Mouse (Mus musculus): ENCODE measurements at regions not wholly inside any gene's neighbourhood (a gene's known extent, or its start where the extent isn't known, plus 50 kb on each side); places are given as distances from the start of the nearest gene placed in this dataset.
A peak's percentile ranks its signal among the peaks of the same experiment; 100 is the strongest.
"Not testable (repeated sequence)": the region's sequence is repeated elsewhere in the genome, so short reads cannot be mapped to it uniquely, and the experiment has no call there.

GRCm38 (mm10) chr5:64691406-64692100 is 111.6 kb upstream of the Klf3 start:
- Histone ChIP-seq H3K36me3 (ENCODE audit: control insufficient read depth, insufficient read depth, low read length, poor library complexity, severe bottlenecking) (no peaks in the 10 kb centered on the region), H3K27me3 (ENCODE audit: control insufficient read depth, insufficient read depth, low read length, poor library complexity, severe bottlenecking) (no peaks in the 10 kb centered on the region; the same call in 1 of the 2 replicates)
- no peak for DNase-seq (ENCODE audit: low read depth, low spot score)

DNA sequence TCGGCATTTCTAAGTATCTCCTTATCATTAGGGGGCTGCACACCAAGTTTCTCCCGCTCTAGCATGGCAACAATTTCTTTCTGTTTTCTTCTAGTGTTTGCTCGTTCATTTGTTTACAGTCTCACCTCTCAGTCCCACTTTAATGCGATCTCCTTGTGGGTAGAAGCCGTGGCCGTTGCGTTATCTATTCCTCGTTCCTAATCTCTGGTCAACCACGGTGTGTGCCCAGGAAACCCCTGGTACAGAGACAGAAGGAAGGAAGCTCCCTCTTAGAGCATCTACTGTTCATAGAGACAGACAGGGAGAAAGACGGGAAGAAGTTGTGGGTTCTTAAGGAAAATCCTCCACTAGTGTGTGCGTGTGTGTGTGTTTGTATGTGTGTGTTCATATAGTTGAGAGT is 110.9 kb upstream of the Klf3 start:
- Histone ChIP-seq H3K36me3 (ENCODE audit: control insufficient read depth, insufficient read depth, low read length, poor library complexity, severe bottlenecking) (no peaks in the 10 kb centered on the region), H3K27me3 (ENCODE audit: control insufficient read depth, insufficient read depth, low read length, poor library complexity, severe bottlenecking) (no peaks in the 10 kb centered on the region; the same call in 1 of the 2 replicates)
- DNase-seq (ENCODE audit: low read depth, low spot score) = no peak

DNA sequence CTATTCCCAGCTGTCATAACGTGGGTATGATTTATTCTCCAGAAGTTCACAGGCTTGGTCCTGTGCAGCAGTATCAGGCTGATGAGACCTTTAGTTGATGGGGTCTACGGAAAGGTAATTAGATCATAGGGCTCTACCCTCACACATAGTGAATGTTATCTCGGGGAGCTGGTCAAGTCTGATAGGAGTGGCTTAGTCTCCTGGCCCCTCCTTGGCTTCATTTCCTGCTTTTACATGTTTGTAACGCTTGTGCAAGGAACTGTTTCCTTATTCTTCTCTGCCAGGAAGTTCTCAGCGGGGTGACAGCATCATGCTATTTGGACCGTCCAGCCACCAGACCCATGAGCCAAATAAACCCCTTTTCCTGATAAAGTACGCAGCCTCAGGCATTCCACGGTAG is 109.6 kb upstream of the Klf3 start:
- Histone ChIP-seq H3K36me3 (ENCODE audit: control insufficient read depth, insufficient read depth, low read length, poor library complexity, severe bottlenecking) (no peaks in the 10 kb centered on the region), H3K27me3 (ENCODE audit: control insufficient read depth, insufficient read depth, low read length, poor library complexity, severe bottlenecking) (no peaks in the 10 kb centered on the region; the same call in 1 of the 2 replicates)
- no peak for DNase-seq (ENCODE audit: low read depth, low spot score)

- Histone ChIP-seq H3K36me3 (ENCODE audit: control insufficient read depth, insufficient read depth, low read length, poor library complexity, severe bottlenecking) (no peaks in the 10 kb centered on the region), H3K27me3 (ENCODE audit: control insufficient read depth, insufficient read depth, low read length, poor library complexity, severe bottlenecking) (no peaks in the 10 kb centered on the region; the same call in 1 of the 2 replicates)
- no peak for DNase-seq (ENCODE audit: low read depth, low spot score)
These were observed 108.6 kb upstream of the Klf3 start for GRCm38 (mm10) chr5:64694606-64695005.

- no peaks in the 10 kb centered on the region for H3K36me3 ChIP-seq (ENCODE audit: control insufficient read depth, insufficient read depth, low read length, poor library complexity, severe bottlenecking)
- H3K27me3 ChIP-seq (ENCODE audit: control insufficient read depth, insufficient read depth, low read length, poor library complexity, severe bottlenecking) = no peaks in the 10 kb centered on the region
- no peak for DNase-seq (ENCODE audit: low read depth, low spot score)
These were observed 107.1 kb upstream of the Klf3 start for GRCm38 (mm10) chr5:64696099-64696498.

- no peak for DNase-seq (ENCODE audit: low read depth, low spot score)
- no peaks in the 10 kb centered on the region for H3K36me3 ChIP-seq (ENCODE audit: control insufficient read depth, insufficient read depth, low read length, poor library complexity, severe bottlenecking)
- no peaks in the 10 kb centered on the region for H3K27me3 ChIP-seq (ENCODE audit: control insufficient read depth, insufficient read depth, low read length, poor library complexity, severe bottlenecking)
These were observed 105.7 kb upstream of the Klf3 start for GRCm38 (mm10) chr5:64697466-64697865.

DNA sequence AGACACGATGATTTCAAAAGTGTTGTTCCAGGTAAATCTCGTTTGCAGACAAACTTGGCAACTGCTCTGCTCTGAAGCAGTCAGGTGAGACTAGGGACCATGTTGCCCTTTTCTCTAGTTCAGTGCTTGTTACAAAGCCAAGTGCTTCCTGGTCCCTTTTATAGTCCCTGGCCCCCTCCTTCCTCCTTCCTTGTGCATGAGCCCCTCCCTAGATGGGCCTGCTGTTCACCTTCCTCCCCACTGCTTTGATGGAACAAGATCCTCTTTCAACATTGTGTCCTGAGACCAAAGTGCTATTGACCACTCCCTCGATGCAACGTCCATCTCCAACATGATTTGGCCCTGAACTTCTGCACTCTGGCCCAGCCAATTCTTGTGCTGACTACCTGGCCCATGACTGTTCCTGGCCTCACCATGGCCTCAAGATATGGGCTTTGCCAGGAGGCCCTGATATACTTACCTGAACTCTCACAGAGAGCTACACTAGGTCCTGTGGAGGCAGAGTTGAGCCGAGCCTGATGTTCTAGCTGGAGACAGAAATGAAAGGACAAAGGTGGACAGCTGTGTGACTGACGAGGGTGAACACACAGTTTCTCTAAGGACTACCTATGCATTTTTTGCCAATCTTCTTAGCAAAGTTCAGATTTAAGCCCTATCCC is 104.6 kb upstream of the Klf3 start:
- Histone ChIP-seq H3K27me3 (ENCODE audit: control insufficient read depth, insufficient read depth, low read length, poor library complexity, severe bottlenecking) (no peaks in the 10 kb centered on the region), H3K36me3 (ENCODE audit: control insufficient read depth, insufficient read depth, low read length, poor library complexity, severe bottlenecking) (no peaks in the 10 kb centered on the region)
- no peak for DNase-seq (ENCODE audit: low read depth, low spot score)

GRCm38 (mm10) chr5:64700030-64700429 is 103.2 kb upstream of the Klf3 start:
- no peak for DNase-seq (ENCODE audit: low read depth, low spot score)
- Histone ChIP-seq H3K36me3 (ENCODE audit: control insufficient read depth, insufficient read depth, low read length, poor library complexity, severe bottlenecking) (no peaks in the 10 kb centered on the region), H3K27me3 (ENCODE audit: control insufficient read depth, insufficient read depth, low read length, poor library complexity, severe bottlenecking) (no peaks in the 10 kb centered on the region)

- no peak for DNase-seq (ENCODE audit: low read depth, low spot score)
- Histone ChIP-seq H3K27me3 (ENCODE audit: control insufficient read depth, insufficient read depth, low read length, poor library complexity, severe bottlenecking) (no peaks in the 10 kb centered on the region), H3K36me3 (ENCODE audit: control insufficient read depth, insufficient read depth, low read length, poor library complexity, severe bottlenecking) (no peaks in the 10 kb centered on the region)
These were observed 101.9 kb upstream of the Klf3 start for GRCm38 (mm10) chr5:64701219-64701779.

DNA sequence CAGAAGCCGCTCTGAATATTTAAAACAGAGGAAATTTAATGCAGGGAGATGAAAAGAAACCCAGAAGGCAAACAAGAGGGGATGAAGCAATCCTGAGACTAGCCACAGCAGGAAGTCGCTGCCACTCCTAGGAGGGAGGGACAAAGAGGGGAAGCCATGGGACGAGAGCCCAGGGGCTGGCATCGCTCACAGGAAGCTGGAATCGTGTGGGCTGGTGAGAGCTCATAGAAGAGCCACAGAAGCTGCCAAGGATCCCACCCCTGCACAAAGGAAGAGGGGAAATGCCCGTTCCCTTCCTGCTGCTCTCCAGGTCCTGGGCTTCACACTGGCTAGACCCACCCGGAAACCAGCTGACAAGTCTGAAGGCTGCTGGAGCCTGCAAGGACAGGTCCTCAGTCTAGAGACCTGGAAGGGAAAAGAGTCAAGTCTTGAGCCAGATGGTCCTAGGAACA is 101.4 kb upstream of the Klf3 start:
- H3K36me3 ChIP-seq (ENCODE audit: control insufficient read depth, insufficient read depth, low read length, poor library complexity, severe bottlenecking) = no peaks in the 10 kb centered on the region
- no peaks in the 10 kb centered on the region for H3K27me3 ChIP-seq (ENCODE audit: control insufficient read depth, insufficient read depth, low read length, poor library complexity, severe bottlenecking)
- no peak for DNase-seq (ENCODE audit: low read depth, low spot score)

GRCm38 (mm10) chr5:64702404-64702803 is 100.8 kb upstream of the Klf3 start:
- peak; percentile 14 for DNase-seq (ENCODE audit: low read depth, low spot score)
- not testable (repeated sequence) for H3K27me3 ChIP-seq (ENCODE audit: control insufficient read depth, insufficient read depth, low read length, poor library complexity, severe bottlenecking); H3K36me3 ChIP-seq (ENCODE audit: control insufficient read depth, insufficient read depth, low read length, poor library complexity, severe bottlenecking)

GRCm38 (mm10) chr5:64703091-64703872 is 99.9 kb upstream of the Klf3 start:
- Histone ChIP-seq H3K27me3 (ENCODE audit: control insufficient read depth, insufficient read depth, low read length, poor library complexity, severe bottlenecking) (no peaks in the 10 kb centered on the region), H3K36me3 (ENCODE audit: control insufficient read depth, insufficient read depth, low read length, poor library complexity, severe bottlenecking) (no peaks in the 10 kb centered on the region)
- no peak for DNase-seq (ENCODE audit: low read depth, low spot score)

GRCm38 (mm10) chr5:64704144-64704543 is 99.0 kb upstream of the Klf3 start:
- no peak for DNase-seq (ENCODE audit: low read depth, low spot score)
- Histone ChIP-seq H3K36me3 (ENCODE audit: control insufficient read depth, insufficient read depth, low read length, poor library complexity, severe bottlenecking) (no peaks in the 10 kb centered on the region; the same call in 1 of the 2 replicates), H3K27me3 (ENCODE audit: control insufficient read depth, insufficient read depth, low read length, poor library complexity, severe bottlenecking) (no peaks in the 10 kb centered on the region)

- DNase-seq (ENCODE audit: low read depth, low spot score) = no peak
- Histone ChIP-seq H3K36me3 (ENCODE audit: control insufficient read depth, insufficient read depth, low read length, poor library complexity, severe bottlenecking) (no peaks in the 10 kb centered on the region; the same call in 1 of the 2 replicates), H3K27me3 (ENCODE audit: control insufficient read depth, insufficient read depth, low read length, poor library complexity, severe bottlenecking) (no peaks in the 10 kb centered on the region)
These were observed 96.6 kb upstream of the Klf3 start for GRCm38 (mm10) chr5:64706586-64706985.

DNA sequence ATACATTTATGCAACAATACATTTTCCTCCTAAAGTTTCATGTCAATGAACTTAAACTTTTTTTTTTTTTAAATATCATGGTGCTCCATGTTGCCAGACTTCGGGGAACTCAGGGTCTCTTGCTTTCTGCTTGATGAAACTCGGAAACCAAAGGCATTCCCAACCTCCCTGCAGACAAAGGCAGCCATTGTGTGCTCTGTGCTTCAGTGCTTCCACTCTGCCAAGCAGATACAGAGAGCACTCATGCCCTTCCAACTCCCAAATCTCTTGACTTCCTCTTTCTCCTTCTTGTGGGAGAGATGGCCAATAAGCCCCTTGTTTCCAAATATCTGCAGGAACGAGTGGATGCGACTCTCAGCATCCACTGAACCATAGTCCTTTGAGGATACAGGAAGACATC is 94.0 kb upstream of the Klf3 start:
- H3K36me3 ChIP-seq (ENCODE audit: control insufficient read depth, insufficient read depth, low read length, poor library complexity, severe bottlenecking) = no peaks in the 10 kb centered on the region; the same call in 1 of the 2 replicates
- no peak for DNase-seq (ENCODE audit: low read depth, low spot score)
- no peaks in the 10 kb centered on the region for H3K27me3 ChIP-seq (ENCODE audit: control insufficient read depth, insufficient read depth, low read length, poor library complexity, severe bottlenecking)
